Mouse (Mus musculus) limb, embryonic 10.5 days (tissue): ENCODE data around the gene Irf9. TPM values are rescaled to one million over a fixed set of nuclear protein-coding genes. Genes with fewer than 3 reads are reported as not detected.

ENCODE experiments used
- DNase-seq: peaks from one replicate; pipeline ENCODE4 v3.0.0-alpha.2; 2017; ENCODE audit warnings: low spot score
- H3K27ac ChIP-seq: fragments of 300-500 bp; sonication (generic); 2 replicates; pipeline ENCODE4 v1.5.1; 2016; ENCODE audit warnings: mild to moderate bottlenecking
- H3K27me3 ChIP-seq: fragments of 300-500 bp; sonication (generic); 2 replicates; pipeline ENCODE4 v1.6.1; 2016; ENCODE audit warnings: low read depth, mild to moderate bottlenecking; ENCODE audit not compliant: poor library complexity, severe bottlenecking
- H3K36me3 ChIP-seq: fragments of 300-500 bp; sonication (generic); 2 replicates; pipeline ENCODE4 v1.6.1; 2016; ENCODE audit warnings: mild to moderate bottlenecking, moderate library complexity
- H3K4me1 ChIP-seq: fragments of 300-500 bp; sonication (generic); 2 replicates; pipeline ENCODE4 v1.6.1; 2016
- H3K4me3 ChIP-seq: fragments of 300-500 bp; sonication (generic); 2 replicates; pipeline ENCODE4 v1.5.1; 2016; ENCODE audit warnings: mild to moderate bottlenecking, moderate library complexity
- H3K9me3 ChIP-seq: fragments of 300-500 bp; sonication (generic); replicated peaks from 2 replicates; pipeline ENCODE4 v1.6.1; 2016; ENCODE audit warnings: mild to moderate bottlenecking
- WGBS: fragments of 180-500 bp; shearing (Covaris S2); methylation state at CpG from one replicate; pipeline ENCODE4 v1.1.7; 2016; 5-methylcytosine and 5-hydroxymethylcytosine counted together
- polyA plus RNA-seq: library from polyadenylated mRNA; unstranded; fragments of >200 nt; fragmentation: Nextera tagmentation; extraction: Ambion mirVana; gene quantifications from 2 replicates; pipeline ENCODE4 v1.2.1, GENCODE M21; 2016

The Irf9 gene
- polyA plus RNA-seq, 1 experiment from 2014 or later: 7.0 TPM

- peaks cover 38% of the 10 kb centered on the region for H3K36me3 ChIP-seq
- no peak overlapping the region for H3K27ac ChIP-seq
- H3K4me3 ChIP-seq: no peak overlapping the region
- no peaks in the 10 kb centered on the region for H3K27me3 ChIP-seq
- H3K4me1 ChIP-seq: peaks cover 14% of the 10 kb centered on the region
- H3K9me3 ChIP-seq: no peaks in the 10 kb centered on the region
- DNase-seq: no peak
Observed at GRCm38 (mm10) chr14:55571760-55572159, 31.6 kb upstream of the Irf9 start.

- WGBS: 70% methylated on average over 8 of the region's 8 CpGs
- DNase-seq: no peak
- Histone ChIP-seq H3K27me3 (no peaks in the 10 kb centered on the region), H3K27ac (peak within 1 kb of the TSS; percentile 66), H3K4me3 (no peak within 1 kb of the TSS), H3K4me1 (peaks cover 33% of the 10 kb centered on the region), H3K36me3 (peaks cover 10% of the 10 kb centered on the region), H3K9me3 (no peaks in the 10 kb centered on the region)
Observed at GRCm38 (mm10) chr14:55575302-55575701, 28.1 kb upstream of the Irf9 start, which contains the start of gene Fitm1. TSS of gene Fitm1 (plus strand) at chr14:55575617.

GRCm38 (mm10) chr14:55575711-55576110 lies 27.7 kb upstream of the Irf9 start:
- 72% methylated on average over 13 of the region's 13 CpGs for WGBS
- Histone ChIP-seq H3K27ac (peak overlapping the region; percentile 66), H3K36me3 (peaks cover 11% of the 10 kb centered on the region), H3K4me3 (no peak overlapping the region), H3K27me3 (no peaks in the 10 kb centered on the region), H3K9me3 (no peaks in the 10 kb centered on the region), H3K4me1 (peaks cover 33% of the 10 kb centered on the region)
- DNase-seq: no peak

- peaks cover 33% of the 10 kb centered on the region for H3K4me1 ChIP-seq
- H3K9me3 ChIP-seq: no peaks in the 10 kb centered on the region
- 83% methylated on average over 16 of the region's 16 CpGs for WGBS
- H3K27me3 ChIP-seq: no peaks in the 10 kb centered on the region
- H3K36me3 ChIP-seq: peaks cover 17% of the 10 kb centered on the region
- H3K4me3 ChIP-seq: no peak overlapping the region
- H3K27ac ChIP-seq: peak overlapping the region; percentile 44; the same call in 1 of the 2 replicates
- no peak for DNase-seq
Observed at GRCm38 (mm10) chr14:55576376-55576775, 27.0 kb upstream of the Irf9 start.

GRCm38 (mm10) chr14:55577871-55578667 lies 25.3 kb upstream of the Irf9 start, which contains the start of gene Psme1:
TSS of gene Psme1 (plus strand) at chr14:55578123.
- Histone ChIP-seq H3K9me3 (no peaks in the 10 kb centered on the region), H3K4me1 (peaks cover 33% of the 10 kb centered on the region)
- WGBS: 2% methylated on average over 30 of the region's 32 CpGs

GRCm38 (mm10) chr14:55578668-55579269 lies 24.6 kb upstream of the Irf9 start:
- Histone ChIP-seq H3K4me1 (peaks cover 33% of the 10 kb centered on the region), H3K36me3 (peaks cover 26% of the 10 kb centered on the region), H3K27me3 (0 out of 2 replicates have a peak, but pooled peaks cover 3% of the 10 kb centered on the region), H3K4me3 (peak overlapping the region; percentile 83), H3K27ac (peak overlapping the region; percentile 94), H3K9me3 (no peaks in the 10 kb centered on the region)
- 32% methylated on average over 6 of the region's 6 CpGs for WGBS
- no peak for DNase-seq

More at GRCm38 (mm10) chr14:55577871-55578667, 25.3 kb upstream of the Irf9 start, which contains the start of gene Psme1:
- DNase-seq: peak; percentile 86
- Histone ChIP-seq H3K27ac (peak within 1 kb of the TSS; percentile 94), H3K36me3 (peaks cover 26% of the 10 kb centered on the region), H3K4me3 (peak within 1 kb of the TSS; percentile 83), H3K27me3 (no peaks in the 10 kb centered on the region)

GRCm38 (mm10) chr14:55579511-55580496 lies 23.6 kb upstream of the Irf9 start:
- Histone ChIP-seq H3K4me1 (peaks cover 39% of the 10 kb centered on the region), H3K9me3 (no peaks in the 10 kb centered on the region), H3K4me3 (no peak overlapping the region; the same call in 1 of the 2 replicates), H3K27me3 (peaks cover 14% of the 10 kb centered on the region; the same call in 1 of the 2 replicates), H3K36me3 (peaks cover 26% of the 10 kb centered on the region), H3K27ac (no peak overlapping the region)
- WGBS: 84% methylated on average over 23 of the region's 23 CpGs
- DNase-seq: no peak

GRCm38 (mm10) chr14:55580731-55581130 lies 22.6 kb upstream of the Irf9 start:
- Histone ChIP-seq H3K4me1 (peaks cover 41% of the 10 kb centered on the region), H3K27me3 (peaks cover 15% of the 10 kb centered on the region; the same call in 1 of the 2 replicates)
- WGBS: 95% methylated on average over 16 of the region's 16 CpGs

GRCm38 (mm10) chr14:55581981-55582681 lies 21.2 kb upstream of the Irf9 start:
- WGBS: 78% methylated on average over 9 of the region's 9 CpGs
- no peak for DNase-seq
- H3K4me1 ChIP-seq: peaks cover 33% of the 10 kb centered on the region

More at GRCm38 (mm10) chr14:55580731-55581130, 22.6 kb upstream of the Irf9 start:
- Histone ChIP-seq H3K36me3 (peaks cover 26% of the 10 kb centered on the region), H3K4me3 (no peak overlapping the region), H3K9me3 (no peaks in the 10 kb centered on the region), H3K27ac (no peak overlapping the region)
- no peak for DNase-seq

GRCm38 (mm10) chr14:55584303-55584701 lies 19.1 kb upstream of the Irf9 start:
- WGBS: 34% methylated on average over 5 of the region's 5 CpGs
- no peak for DNase-seq

More at GRCm38 (mm10) chr14:55581981-55582681, 21.2 kb upstream of the Irf9 start:
- no peak overlapping the region for H3K4me3 ChIP-seq
- H3K9me3 ChIP-seq: no peaks in the 10 kb centered on the region
- no peak overlapping the region for H3K27ac ChIP-seq
- peaks cover 32% of the 10 kb centered on the region for H3K36me3 ChIP-seq
- peaks cover 15% of the 10 kb centered on the region; the same call in 1 of the 2 replicates for H3K27me3 ChIP-seq

GRCm38 (mm10) chr14:55584702-55585565 lies 18.4 kb upstream of the Irf9 start, which contains the start of gene Emc9:
TSS of gene Emc9 (minus strand) at chr14:55585302.
- Histone ChIP-seq H3K27ac (peak within 1 kb of the TSS; percentile 77), H3K9me3 (no peaks in the 10 kb centered on the region), H3K36me3 (peaks cover 50% of the 10 kb centered on the region), H3K27me3 (peaks cover 15% of the 10 kb centered on the region; the same call in 1 of the 2 replicates), H3K4me3 (peak within 1 kb of the TSS; percentile 69), H3K4me1 (peaks cover 18% of the 10 kb centered on the region)
- DNase-seq: peak; percentile 66
- WGBS: 2% methylated on average over 43 of the region's 43 CpGs

More at GRCm38 (mm10) chr14:55584303-55584701, 19.1 kb upstream of the Irf9 start:
- H3K27ac ChIP-seq: 0 out of 2 replicates have a peak overlapping the region, but pooled peaks have one; percentile 77
- H3K36me3 ChIP-seq: peaks cover 51% of the 10 kb centered on the region
- H3K9me3 ChIP-seq: no peaks in the 10 kb centered on the region
- peaks cover 15% of the 10 kb centered on the region; the same call in 1 of the 2 replicates for H3K27me3 ChIP-seq
- H3K4me3 ChIP-seq: peak overlapping the region; percentile 69
- peaks cover 17% of the 10 kb centered on the region for H3K4me1 ChIP-seq
